Mouse (Mus musculus) 3134 (cell line): Measurements from ENCODE around the gene Hmgn2.
"Not testable (repeated sequence)": the region's sequence is repeated elsewhere in the genome, so short reads cannot be mapped to it uniquely, and the experiment has no call there.

Source experiments
- DNase-seq: peaks from one replicate; pipeline ENCODE4 v3.0.0-alpha.2; 2011; ENCODE audit warnings: low spot score; ENCODE audit not compliant: insufficient read length; ENCODE audit errors: extremely low read depth

The Hmgn2 gene

DNA sequence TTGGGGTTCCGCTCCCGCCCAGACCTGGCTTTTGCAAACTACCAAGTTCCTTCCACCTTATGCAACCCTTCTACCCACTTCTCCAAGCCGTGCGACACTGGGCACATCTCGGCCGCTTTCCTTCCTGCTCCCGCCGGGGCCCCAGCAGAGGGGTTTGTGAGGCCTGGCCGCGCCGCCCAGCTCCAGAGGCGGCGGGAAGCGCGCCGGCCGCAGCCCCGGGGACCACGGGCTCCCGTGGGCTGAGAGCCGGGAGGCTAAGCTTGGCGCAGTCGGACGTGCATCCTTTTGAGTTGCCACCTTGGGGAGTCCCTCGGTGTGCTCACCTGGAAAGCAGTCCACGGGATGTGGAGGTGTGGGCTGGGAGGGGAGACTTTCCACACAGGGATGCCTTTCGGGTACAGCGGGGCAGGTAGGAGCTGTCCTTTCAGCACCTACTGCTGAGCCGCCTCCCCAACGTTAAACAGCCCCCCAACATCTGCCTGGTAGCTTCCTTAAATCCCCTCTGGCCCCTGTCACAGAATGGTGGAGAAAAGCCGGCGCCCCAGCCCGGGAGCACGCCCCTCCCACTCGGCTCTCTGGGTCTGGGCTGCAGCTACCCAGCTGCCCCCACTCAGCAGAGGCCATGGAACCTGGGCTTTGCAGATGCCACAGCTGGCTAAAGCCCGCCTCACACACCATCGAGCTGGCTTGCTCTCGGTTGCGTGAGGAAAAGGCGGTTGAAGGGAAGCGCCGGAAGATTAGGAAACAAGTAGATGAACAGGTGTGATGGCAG is at the start of gene Hmgn2:
Gene Hmgn2, minus strand, starts transcription at position 501 of the 772 bp plus-strand sequence.
- DNase-seq = no peak

DNA sequence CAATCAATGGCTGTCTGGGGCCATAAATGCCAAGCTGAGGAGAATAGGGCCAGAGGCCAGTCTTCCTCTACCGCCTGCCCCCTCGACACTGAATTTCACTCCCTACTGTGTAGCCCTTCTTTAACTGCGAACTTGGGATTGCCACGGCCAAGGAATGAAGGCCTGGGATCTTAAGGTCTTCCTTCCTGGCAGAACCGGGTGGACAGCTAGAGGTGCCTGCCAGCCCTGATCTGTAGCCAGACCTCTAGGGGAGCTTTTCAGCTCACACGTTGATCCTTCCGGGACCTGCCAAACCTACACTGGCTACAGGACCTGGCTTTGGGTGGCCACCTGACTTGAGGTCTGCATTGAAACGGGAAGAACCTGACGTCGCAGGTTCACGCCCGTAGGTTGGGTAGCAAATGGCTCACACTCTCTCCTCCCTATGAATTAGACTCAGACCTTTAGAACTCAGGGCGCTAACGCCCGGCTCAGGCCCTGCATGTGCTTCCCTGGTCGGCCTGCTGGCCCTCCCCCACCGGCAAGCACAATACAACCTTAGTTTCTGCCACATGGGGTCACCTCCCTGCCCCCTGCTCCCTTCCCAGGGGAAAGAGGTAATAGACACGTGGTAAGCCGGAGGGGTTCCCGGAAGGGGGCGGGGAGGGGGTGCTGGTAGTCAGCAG is 48.9 kb upstream of the Hmgn2 start:
- DNase-seq = no peak

DNA sequence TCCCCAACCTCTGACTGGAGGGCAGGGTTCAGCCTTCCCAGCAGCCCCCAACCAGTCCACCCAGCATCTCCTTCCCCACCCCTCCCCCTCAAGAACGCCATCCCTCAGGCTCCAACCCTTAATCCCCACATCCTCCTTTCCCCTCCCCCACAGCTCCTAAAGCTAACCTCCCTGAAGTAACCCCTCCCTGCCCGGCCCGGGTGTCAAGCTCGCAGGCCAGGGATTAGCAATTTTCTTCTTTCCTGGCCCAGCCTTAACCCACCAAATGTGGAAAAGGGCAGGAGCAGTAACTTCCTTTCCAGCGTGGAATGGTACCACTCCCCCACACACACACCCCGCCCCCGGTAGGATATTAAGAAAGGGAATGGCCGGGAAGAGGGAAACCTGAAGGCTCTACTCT is 48.3 kb upstream of the Hmgn2 start:
- DNase-seq = no peak

GRCm38 (mm10) chr4:134016208-134016607 is 47.8 kb upstream of the Hmgn2 start:
- DNase-seq = no peak

- no peak for DNase-seq
These were observed 44.5 kb upstream of the Hmgn2 start for GRCm38 (mm10) chr4:134012858-134013528.

GRCm38 (mm10) chr4:134011450-134012414 is 43.3 kb upstream of the Hmgn2 start:
- no peak for DNase-seq

- no peak for DNase-seq
These were observed 41.3 kb upstream of the Hmgn2 start for GRCm38 (mm10) chr4:134009709-134010108.

GRCm38 (mm10) chr4:134006845-134007244 is 38.4 kb upstream of the Hmgn2 start:
- DNase-seq = no peak

DNA sequence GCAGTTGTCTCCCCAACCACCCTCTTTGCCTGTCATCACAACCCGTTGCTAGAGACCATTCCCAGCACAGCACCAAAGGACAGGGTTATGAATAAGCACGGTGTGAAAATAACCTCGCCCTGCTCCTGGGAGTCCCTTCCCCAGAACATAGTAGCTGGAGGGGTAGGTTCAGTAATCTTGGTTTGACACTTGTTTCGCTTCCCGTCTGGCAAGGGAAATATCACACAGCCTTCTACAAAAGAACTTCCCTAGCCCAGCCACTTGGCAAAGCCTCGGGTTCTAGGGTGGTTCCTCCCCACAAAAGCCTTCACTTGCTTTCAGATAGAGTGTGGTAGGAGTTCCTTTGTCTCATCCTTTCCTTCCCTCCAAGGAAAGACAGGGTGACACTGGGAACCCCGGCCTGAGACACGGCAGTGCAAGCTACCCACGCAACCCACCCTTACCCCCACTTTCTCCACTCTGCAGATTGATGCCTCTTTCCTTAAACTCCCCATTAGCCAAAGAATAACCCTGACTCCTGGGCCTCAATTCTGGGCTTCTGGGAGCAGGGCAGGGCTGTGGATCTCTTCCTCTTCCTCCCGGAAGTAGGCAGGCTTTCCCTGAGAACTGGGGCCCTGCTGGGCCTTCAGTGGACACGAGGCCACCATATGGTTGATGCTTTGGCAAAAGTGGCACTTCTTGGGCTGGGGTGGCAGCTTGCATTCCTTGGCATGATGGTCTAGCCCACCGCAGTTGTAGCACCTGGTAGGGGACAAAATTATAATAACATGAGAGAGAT is 37.3 kb upstream of the Hmgn2 start:
- no peak for DNase-seq

GRCm38 (mm10) chr4:134002903-134003302 is 34.5 kb upstream of the Hmgn2 start:
- DNase-seq = no peak

DNA sequence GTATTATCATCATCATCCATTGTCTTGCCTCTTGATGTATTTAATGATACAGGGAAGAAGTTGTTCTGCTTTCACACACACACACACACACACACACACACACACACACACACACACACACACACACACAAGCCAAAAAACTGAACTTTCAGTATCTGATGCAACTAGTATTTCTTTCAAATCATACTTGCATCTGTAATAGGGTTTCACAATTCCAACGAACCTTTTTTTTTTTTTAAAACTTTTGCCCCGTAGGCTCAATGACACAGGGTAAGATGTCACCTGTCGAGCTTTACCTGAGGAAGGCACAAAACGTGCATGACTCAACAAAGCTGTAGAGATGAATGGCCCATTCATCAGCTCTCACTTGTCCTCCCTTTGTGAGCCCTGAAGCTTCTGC is 33.8 kb upstream of the Hmgn2 start:
- no peak for DNase-seq

DNA sequence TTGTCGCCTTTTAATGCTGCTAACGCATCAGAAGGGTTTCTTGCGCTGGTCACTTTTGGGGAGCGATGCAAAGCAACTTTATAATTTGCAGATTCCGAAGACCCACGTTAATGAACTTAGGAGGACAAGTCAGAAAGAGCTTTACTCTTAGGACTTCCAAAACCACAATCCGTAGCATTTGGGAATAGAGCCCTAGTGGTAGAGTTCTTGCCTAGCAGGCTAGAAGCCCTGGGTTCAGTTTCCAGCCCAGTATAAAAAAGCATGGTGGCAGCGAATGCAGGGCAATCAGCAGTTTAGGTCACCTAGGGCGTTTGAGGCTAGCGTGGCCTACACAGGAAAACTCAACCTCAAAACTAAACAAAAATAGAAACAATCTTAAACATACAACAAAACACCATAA is 33.3 kb upstream of the Hmgn2 start:
- no peak for DNase-seq

DNA sequence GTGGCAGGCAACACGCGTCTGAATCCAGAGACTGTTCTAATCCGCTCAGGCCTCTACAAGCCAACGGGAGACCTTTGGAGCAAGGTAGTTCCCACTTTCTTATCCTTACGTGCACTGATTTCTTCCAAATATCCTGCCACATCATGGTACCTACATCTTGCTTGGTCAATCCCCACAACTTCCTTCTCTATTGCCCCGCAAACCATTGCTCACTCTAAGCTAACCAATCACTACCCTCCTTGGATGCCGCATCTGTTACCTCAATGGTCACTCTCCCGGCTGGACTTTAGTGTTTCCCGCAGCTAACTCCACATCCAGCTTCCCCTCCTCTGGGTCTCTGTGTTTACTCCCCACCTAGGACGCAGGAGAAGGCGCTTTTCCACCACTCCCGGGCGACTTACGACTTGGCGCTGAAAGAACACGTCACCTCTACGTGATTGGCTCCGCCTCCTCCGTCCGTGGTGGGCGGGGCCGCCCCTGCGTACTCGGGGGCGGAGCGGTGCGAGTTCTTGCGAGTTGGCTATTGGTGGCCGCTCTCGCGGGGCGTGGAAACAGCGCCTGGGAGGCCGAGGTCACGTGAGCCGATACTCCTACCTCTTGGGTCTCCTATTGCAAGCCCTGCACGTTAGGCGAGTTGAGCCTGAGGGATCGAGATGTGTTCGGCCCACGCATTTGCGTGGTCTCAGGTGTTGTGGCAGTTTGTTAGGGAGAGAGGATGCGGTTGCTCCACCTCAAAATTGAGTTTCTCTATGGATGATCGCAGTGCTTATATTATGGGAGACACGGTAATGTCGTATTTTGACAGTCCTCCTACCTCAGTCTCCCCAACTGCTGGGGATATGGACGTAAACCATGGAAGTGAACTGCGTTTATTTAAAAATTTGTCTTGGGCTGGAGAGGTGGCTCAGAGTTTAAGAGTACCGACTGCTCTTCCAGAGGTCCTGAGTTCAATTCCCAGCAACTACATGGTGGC is 32.3 kb upstream of the Hmgn2 start, which contains the start of gene Dhdds:
Gene Dhdds, minus strand, starts transcription at position 453 of the 973 bp plus-strand sequence.
- peak; percentile 100 for DNase-seq

DNA sequence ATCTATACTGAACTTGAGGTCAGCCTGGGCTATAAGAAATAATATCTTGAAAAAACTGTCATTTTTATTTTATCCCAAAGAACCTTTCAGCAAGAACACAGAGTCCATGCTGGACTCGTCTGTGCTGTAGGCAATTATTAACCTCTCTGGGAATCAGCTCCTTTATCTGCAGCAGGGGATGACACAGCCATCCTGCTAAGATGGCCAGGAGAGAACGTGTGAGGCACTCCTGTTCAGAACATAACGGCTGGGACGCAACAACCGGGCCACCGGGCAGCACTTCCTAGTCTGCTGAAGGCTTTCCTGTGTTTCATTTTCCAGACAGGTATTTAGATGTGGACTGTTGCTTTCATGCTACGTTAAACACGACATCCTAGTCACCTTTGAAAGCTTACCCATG is 26.2 kb upstream of the Hmgn2 start:
- no peak for DNase-seq

- DNase-seq = no peak
These were observed 22.7 kb upstream of the Hmgn2 start for GRCm38 (mm10) chr4:133991087-133991660.

- no peak for DNase-seq
These were observed 21.6 kb upstream of the Hmgn2 start for GRCm38 (mm10) chr4:133990035-133990434.

- not testable (repeated sequence) for DNase-seq
These were observed 19.8 kb upstream of the Hmgn2 start for GRCm38 (mm10) chr4:133988289-133988688.

DNA sequence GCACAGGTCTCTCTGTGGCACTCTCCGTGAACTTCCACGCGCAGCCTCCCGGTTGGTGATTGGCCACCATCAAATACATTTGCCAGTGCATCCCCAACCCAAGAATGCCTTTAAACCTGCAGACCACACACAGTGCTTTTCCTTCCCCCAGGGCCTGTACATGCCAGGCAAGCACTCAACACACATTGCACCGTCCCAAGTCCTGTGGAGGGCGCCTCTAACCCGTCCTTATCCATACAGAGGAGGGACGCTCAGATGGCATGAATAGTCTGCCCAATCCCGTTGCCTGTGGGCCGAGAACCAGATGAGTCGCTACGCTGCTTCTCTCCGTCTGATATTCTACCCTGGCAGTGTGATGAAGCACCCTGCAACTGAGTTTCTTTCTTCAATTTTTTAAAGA is 14.5 kb upstream of the Hmgn2 start:
- no peak for DNase-seq
